Mouse (Mus musculus) induced T-regulatory cell, adult 2 months (primary cell): Measurements from ENCODE around the gene Gm27179.
"Not testable (repeated sequence)": the region's sequence is repeated elsewhere in the genome, so short reads cannot be mapped to it uniquely, and the experiment has no call there.

Experiments
- DNase-seq: peaks from one replicate; pipeline ENCODE4 v3.0.0-alpha.2; 2012; ENCODE audit warnings: low read depth

The Gm27179 gene

DNA sequence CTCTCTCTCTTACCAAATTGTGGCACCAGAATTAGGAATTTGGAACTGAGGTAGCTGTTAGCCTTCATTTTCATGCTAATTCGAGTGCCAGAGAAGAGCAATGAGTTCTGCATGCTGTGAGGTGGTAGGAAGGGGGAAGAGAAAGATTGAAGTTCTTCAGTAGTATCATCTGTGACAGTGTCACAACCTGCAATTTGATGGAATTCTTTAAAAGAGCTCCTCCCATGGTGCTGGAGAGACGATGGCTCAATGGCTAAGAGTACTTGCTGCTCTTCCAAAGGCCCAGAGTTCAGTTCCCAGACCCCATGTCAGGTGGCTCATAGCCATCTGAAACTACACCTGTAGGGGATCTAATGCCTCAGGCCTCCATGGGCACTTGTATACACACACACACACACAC lies at the start of gene Gm27179:
TSS of gene Gm27179 (minus strand) at position 101 of the 400 bp plus-strand sequence.
- DNase-seq, result not testable (repeated sequence)

DNA sequence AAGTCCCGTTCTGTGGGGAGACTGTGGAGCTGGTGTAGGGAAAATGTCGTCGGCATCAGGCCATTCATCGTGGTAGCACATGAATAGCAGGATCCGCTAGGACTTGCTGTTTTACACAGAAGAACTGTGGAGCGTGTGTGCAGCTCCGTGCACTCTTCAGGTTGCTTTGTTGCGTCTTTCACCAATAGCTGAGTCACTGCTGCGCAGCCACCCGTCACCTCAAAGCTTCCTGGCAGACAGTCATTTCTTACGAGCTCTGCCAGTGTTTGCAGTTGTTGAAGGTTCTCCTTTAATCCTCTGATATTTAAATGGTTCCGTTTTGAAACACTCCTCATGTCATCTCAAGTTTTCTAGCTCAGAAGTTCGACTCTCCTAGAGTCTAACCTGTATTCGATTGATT lies 45.2 kb upstream of the Gm27179 start:
- DNase-seq, result not testable (repeated sequence)

DNA sequence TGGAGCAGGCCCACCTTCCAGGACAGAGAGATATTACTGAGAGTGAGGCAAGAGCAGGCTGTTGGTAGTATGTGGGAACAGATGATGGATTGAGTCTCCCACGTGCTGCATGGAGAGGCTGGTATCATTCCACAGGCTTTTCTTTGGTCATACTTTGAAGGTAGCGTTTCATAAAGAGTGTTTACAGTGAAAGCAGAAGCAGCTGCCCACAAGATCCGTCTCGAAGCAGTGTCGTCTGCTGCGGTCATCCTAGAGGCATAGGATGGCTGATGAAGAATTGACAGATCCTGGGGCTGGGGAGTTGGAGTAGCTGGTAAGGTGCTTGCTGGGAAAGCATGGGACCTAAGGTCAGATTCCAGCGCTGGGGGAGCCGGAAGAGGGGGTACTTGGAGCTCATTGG lies 44.5 kb upstream of the Gm27179 start:
- not testable (repeated sequence) for DNase-seq

DNA sequence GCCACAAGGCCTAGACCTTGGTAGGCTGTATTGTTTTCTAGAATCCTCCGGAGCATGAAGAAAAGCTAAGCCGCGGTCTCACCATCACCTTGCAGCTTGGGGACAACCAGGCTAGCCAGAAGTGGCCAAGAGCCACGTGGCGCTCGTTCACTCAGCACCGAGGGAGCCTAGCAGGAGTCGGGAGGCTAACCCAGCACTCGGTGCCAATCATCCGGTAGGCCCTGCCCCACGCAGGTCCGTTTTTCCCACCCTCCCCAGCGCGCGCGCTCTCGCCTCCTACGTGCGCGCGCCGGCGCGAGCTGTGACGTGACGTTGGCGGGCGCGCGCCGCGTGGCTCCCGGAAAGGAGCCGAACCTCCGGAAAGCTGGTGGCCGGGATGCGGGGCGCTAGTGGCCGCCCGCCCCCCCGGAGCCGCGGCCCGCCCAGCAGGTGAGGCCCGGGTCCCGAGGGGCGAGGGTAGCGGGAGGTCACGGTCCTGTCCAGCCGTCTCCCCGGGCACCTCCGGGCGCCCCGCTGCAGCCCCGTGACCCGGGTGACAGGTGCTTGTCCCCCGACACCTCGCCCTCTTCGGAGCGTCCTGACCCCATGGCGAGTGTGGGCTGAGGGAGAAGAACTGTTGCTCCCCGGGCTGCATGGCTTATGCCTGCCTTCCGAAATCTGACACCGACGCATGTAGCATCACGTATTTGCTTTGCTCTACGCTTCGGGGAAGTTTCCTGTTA lies 42.9 kb upstream of the Gm27179 start, which contains the start of gene Entpd4b:
TSS of gene Entpd4b (plus strand) at position 315 of the 722 bp plus-strand sequence.
- not testable (repeated sequence) for DNase-seq

DNA sequence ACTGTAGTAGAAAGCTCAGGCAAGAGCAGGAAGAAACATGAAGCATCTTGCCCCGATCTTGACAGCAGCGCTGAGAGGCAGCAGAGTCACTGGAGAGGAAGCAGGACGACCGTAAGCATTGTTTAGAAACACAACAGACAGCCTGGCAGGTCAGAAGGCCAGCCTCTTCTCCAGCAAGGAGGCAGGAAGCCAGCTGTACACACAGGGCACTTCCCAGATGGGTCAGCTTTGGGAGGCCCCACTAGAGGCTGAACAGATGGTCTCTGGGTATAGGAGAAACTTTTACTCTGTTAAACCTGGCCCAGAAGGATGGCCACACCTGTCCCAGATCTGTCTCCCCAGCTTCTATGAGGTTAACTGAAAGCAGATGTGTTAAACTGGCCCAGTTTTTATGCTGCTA lies 35.0 kb upstream of the Gm27179 start:
- DNase-seq, result not testable (repeated sequence)

DNA sequence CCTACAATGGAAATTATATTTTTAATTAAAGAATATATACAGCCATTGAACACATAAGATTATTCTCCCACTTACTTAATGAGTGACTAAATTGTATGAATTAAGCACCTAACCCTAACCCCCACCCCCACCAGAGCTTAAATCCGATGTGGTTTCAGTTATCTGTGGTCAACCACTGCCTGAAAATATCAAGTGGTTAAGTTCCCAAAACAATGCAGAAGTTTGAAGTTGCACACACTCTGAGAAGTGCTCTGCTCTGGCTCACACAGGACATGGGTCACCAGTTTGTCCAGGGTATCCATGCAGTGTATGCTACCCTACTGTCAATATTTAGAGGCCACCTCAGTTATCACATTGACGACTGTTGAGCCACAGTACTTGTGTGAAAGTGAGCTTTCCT lies 32.7 kb upstream of the Gm27179 start:
- not testable (repeated sequence) for DNase-seq

DNA sequence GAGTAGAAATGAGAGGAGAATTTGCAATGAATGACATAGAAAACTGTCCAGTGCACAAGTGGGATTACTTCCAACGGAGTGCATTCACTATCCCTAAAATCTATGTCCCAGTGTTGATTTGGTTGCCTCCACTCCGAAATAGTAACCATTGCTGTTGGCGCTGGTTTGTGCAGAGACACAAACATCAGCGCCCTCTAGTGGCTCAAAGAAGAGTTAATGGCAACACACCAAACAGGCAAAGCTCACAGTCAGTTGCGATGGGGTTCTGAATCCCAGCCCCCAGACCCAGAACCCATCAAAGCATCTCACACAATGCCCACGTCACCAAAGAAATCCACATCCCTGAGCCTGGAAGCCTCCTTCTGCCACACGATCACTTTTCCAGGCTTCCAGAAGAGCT lies 31.7 kb upstream of the Gm27179 start:
- not testable (repeated sequence) for DNase-seq

DNA sequence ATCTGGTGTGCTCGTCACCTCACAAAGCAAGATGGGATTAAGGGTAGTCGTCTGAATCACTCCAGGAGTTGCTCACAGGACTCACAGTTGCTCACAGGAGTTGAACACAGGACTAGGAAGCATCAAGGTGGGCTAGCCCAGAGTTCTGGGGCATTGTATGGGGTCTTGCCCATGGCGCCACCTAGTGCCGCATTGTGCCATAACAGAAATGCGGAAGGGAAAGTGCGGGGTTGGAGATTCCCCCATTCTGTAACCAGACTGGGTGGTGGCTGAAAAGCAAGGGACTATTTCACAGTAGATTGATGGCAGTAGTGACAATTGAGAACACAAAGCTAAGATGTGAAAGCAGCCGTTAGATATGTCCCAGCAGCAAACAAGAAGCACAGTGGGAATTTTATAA lies 30.3 kb upstream of the Gm27179 start:
- not testable (repeated sequence) for DNase-seq

DNA sequence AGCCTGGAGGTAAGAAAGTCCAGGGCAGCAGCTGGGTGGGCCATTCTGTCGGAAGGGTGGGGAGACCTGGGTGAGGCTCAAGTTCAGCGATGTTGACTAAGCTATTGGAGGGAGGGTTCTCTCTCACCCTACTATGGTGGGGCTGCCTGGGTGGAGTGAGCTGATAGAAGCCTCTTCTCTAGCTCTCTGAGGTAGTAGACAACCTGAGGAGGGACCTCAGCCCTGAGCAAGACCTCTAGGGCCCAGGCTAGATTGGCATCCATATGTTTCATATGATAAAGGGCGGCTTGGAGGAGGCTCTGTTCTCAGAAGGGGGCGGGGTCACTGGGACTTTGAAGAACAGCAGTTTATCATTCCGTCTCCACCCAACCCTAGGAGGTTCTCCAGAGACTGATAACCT lies 27.8 kb upstream of the Gm27179 start:
- DNase-seq, result not testable (repeated sequence)

DNA sequence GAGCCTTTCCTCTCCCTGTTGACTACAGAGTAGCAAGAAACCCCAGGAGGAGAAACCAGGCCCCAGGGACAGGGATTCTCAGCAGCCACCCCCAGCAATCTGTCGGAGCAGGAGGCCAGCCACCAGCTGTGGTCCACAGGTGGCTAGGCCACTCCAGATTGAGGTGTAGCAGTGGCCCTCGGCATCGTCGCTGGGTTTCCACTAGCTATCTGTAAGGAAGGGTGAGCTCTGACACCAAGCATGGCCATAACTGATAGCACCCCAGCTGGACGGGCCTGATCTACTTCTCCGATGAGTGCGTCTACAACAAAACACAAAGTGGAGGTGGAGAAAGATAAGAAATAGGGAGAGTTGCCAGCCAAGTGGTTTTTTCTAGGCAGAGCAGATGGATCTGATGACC lies 24.2 kb upstream of the Gm27179 start:
- not testable (repeated sequence) for DNase-seq

DNA sequence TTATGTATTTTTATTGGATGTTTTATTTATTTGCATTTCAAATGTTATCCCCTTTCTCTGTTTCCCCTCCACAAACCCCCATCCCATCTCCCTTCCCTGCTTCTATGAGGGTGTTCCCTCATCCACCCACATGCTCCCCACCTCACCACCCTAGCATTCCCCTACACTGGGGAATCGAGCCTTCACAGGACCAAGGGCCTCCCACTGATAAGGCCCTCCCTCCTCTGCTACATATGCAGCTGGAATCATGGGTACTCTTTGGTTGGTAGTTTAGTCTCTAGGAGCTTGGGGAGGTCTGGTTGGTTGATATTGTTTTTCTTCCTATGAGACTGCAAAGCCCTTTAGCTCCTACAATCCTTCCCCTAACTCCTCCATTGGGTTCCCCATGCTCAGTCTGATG lies 13.9 kb upstream of the Gm27179 start:
- DNase-seq, result not testable (repeated sequence)

DNA sequence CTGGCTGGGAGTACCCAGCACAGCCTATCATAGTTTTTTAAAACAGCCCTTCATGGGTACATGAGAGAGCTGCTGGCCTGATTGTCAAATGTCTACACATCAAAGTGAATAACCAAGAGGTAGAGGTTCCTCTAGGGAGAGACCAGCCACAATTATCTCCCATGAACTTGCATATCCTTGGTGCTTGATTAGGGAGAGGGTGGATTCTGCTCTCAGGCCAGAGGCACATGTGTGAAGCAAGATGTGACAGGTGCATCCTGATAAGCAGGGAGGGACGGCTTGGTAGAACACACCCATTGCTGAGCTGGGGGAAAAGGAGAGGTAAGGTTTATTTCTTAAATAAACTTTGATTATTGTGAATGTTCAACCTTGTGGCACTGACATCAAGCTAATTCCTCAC lies 10.7 kb upstream of the Gm27179 start:
- DNase-seq, result not testable (repeated sequence)

DNA sequence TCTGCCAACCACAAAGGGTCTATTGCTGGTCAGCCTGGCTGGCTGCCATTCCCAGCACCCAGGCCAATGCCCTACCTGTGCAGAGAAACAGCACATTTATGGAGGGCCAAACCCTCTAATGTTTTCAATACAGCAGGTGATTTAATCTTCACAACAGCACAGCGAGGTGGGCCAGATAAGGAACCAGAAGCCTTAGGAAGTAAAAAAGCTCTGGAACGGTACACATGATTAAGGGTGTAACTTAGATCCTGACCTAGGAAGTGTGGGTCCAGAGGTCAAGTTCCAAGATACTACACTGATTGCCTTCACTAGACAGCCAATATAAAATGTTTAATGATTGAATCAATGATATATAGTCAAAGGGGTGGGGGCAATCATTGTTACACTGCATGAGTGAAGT lies 8.5 kb upstream of the Gm27179 start:
- DNase-seq, result not testable (repeated sequence)

DNA sequence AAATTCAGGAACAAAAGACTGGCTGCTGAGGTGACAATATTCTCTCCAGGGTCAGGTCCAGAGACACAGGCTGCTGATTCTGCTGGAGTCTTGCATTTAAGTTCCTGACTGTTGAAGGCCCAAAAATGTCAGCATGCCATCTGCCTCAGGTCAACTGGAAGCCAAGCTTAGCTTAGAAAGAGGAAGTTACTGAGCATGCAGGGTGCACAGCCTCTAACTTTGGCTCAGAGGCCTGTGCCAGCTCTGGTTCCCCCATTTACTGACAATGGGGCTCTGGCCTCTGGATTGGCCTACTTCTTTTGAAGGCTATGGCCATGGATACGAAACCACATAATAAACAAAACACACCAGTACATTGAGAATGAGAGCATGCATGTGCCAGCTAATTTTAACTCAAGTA lies 5.3 kb downstream of the Gm27179 start:
- DNase-seq, result not testable (repeated sequence)

DNA sequence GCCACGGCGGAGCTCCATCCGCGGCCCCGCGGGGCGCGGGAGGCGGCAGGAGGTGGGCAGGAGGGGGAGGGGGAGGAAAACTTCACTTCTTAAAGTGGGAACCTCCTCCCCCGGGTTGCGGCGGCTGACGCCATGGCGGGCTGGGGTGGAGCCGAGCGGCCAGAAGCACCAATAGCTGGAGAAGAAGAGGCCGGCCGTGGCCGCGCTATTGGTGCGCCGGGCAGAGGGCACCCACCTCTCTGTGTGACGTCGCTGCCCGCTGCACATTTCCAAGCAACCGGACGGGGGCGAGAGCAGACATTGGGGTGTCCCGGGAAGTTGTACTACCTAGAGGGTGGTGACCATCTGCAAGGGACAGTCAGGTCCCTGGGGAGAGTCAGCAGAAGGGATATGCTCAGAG lies 9.2 kb downstream of the Gm27179 start, which contains the start of gene Gm16867:
TSS of gene Gm16867 (minus strand) at position 189 of the 400 bp plus-strand sequence.
- DNase-seq, result not testable (repeated sequence)

DNA sequence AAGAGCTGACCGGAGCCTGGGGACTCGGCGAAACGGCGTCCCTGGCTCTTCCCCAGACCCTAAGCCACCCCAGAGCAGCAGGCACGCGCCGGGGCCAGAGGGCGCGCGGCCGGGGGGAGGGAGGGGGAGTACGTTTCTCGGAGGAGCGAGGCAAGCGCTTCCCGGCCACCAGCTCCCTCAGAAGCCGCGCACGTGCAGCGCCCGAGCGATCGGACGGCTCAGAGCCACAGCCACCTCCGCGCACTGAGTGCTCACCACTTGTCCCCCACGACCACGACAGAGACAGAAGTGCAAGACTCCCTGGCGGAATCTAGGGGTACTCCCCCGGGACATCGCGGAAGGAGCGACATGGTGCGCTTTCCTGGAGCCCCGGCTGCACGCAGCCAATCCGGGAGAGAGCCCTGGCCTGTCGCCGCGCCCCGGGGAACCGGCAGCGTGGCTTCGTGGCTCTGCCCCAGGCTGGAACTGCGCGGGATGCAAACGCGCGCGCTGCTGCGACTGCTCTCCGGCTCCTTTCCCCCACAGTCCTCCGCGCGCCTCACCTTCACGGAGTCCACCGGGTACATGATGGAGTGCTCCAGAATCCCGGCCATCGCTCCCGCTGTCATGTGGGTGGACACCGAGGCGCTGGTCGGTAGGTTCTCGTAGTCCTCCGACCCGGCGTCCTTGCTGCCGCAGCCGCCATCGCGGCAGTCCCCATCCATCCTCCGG lies 9.8 kb downstream of the Gm27179 start:
- DNase-seq, result not testable (repeated sequence)

DNA sequence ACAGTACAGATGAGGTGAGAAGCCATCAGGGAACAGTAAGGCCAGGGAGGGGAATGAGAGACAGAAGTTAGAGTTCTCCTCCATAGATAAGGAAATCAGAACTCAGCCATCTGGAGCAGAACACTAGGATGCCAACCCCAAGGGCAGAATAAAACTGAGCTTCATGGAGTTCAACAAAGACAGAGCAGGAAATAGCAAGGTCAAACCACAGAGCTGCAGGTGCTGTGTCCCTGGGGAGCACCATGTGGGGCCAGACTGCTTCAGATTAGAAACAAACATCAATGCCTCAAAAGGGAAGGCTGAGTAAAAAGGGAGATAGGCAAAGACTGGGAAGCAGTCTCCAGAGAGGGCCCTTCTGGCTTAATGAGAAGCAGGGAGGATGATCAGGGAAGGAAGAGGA lies 16.1 kb downstream of the Gm27179 start:
- DNase-seq, result not testable (repeated sequence)

DNA sequence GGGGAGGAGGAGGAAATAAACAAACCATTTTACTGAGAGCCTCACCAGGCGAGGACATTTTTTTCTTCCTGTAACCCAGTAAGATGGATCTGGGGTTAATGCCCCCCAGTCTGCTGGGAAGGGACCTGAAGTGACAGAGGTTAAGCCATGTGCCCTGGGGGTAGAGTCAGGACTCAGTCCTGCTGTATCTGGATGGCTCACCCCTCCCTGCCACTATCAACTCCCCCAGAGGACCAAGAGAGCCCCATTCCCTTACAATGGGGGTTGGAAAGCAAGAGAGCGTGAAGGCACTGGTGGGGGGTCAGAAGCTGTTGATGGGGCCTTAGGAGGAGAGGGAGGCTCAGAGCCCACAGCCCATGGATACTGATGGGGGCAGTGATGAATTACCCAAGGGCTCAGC lies 17.4 kb downstream of the Gm27179 start:
- not testable (repeated sequence) for DNase-seq

DNA sequence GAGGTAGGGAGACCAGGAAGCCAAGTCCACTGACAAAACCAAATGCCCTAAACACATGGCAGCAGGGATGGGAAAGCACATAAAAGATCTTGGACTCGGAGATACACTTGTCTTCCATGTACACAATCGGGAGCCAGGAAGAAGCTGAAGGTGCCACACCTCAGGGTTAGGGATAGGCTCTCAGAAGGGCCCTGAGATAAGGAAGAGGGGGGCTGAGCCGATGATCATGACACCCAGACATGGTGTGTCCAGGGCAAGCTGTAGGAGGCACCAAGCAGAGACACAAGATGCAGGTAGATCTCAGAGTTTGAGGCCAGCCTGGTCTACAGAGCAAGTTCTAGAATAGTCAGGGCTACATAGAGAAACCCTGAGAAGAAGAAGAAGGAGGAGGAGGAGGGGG lies 17.8 kb downstream of the Gm27179 start:
- DNase-seq, result not testable (repeated sequence)

DNA sequence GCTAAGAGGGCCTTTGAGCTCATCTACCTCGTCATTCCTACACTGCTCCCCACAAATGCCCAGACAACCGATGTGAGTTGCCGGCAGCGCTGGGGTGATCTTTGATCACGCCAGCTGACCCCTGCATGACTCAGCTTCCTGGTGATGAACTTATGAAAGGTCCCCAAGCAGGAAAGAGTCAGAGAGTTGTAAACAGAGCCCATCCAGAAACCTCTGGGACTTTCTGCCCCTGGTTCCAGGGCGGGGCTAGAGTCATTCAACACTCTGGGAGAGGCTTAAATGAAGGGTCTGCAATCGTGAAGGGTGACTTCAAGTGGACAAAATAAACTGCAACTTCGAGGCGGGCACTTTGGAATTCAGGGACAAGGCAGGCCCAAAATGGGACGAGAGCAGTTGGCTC lies 24.3 kb downstream of the Gm27179 start:
- DNase-seq, result not testable (repeated sequence)

DNA sequence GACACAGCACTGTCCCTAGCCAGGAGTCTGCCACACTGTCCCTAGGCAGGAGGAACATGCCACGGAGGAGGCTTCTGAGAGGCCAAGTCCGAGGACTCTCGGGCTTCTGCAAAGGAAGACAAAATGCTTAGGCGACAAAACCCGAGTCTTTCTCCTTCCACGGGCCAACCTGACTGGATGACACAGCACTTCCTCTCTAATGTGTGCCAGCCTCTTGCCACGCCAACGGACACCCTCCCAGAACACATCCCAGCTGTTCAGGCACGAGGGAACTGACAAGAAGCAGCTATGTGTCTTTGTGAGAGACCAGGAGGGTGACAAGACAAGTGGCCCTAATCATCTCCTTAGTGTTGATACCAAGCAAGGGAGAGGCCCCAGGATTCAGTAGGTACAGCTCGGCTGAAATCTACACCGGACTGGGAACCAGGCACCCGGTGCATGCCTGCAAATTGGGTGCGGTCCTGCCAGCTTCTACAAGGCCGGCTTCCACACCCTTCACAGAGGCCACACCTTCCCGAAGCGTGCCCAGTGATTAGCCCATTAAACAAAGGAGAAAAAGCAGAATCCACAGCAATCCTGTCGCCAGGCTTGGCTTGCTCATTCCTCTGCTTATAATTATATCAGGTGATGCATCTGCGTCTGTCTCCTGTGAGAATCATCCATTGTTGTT lies 26.7 kb downstream of the Gm27179 start:
- not testable (repeated sequence) for DNase-seq

DNA sequence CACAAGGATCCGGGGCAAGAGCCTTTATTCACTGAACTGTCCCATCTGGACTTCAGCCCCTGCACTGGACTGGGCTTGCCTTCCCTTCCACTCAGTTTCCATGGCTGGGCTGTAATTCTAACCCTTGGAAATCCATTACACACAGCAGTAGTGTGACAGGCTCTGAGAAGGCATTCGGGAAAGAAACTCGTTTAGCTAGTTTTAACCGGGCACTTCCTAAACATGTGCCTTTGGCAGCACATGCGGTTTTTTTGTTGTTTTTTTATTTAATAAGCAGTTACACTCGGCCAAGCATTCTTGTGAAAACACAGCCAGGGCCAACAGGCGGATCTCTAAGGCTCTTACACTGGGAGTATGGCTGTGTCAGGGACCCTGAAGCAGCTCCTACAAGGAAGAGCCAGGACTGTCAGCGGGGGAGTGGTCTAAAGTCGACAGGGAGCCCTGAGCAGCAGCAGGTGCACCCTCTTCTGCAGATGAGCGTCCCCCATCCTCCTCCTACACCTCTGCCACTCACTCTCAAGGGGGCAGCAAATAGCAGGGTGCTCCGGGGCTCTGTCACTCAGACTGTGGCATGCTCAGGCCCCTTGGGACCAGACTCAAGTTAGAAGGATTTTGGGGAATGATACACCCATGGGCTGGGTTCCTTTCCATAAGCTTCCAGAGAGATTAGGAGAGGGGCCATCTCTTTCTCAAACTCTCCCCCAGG lies 38.3 kb downstream of the Gm27179 start:
- DNase-seq, result not testable (repeated sequence)
